Mouse (Mus musculus): ENCODE data around the gene Ankib1.
"Not testable (repeated sequence)": the region's sequence is repeated elsewhere in the genome, so short reads cannot be mapped to it uniquely, and the experiment has no call there.

Ankib1 gene

DNA sequence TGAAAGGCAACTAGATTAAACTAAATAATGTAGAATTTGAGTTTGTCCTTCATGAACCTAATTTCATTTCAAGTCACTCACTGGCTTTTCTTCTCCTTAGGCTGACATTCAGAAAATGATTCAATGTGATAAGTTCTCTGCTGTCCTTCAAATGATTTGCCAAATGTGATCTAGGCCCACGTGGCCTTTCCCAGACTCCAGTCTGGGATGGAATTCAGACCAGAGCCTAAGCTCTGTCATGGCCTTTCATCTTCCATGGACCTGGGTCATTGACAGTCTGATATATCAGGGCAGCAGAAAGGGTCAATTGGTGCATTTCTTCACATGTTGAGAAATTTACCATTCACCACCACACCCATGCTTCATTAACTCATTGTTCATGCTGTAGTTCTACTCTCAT is 77.2 kb downstream of the Ankib1 start:
- DNase-seq (ENCODE audit: low spot score in 2 of 2): no peak

GRCm38 (mm10) chr5:3723415-3723814 is 79.3 kb downstream of the Ankib1 start:
- DNase-seq (ENCODE audit: low spot score in 2 of 2): no peak

GRCm38 (mm10) chr5:3722873-3723272 is 79.9 kb downstream of the Ankib1 start:
- no peak for DNase-seq (ENCODE audit: low spot score in 2 of 2)

DNA sequence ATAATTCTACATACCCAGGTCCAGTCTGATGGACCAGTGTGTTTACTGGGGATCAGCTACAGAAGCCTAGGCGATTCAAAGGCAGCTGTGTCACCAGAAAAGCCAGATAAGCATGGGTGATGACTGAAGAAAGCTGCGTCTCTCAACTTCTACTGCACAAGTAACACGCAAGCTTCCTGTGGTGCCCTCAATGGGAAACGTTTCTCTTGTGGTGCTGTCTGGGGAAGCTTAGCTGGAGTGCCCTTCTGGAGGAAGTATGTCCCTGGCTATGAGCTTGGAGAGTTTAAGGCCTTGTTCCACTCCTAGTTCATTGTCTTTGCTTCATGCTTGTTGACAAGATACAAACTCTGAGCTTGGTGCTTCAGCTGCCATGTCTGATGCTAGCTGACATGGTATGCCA is 83.4 kb downstream of the Ankib1 start:
- no peak for DNase-seq (ENCODE audit: low spot score in 2 of 2)

- no peak for DNase-seq (ENCODE audit: low spot score in 2 of 2)
Observed at GRCm38 (mm10) chr5:3715800-3716199, 86.9 kb downstream of the Ankib1 start.

DNA sequence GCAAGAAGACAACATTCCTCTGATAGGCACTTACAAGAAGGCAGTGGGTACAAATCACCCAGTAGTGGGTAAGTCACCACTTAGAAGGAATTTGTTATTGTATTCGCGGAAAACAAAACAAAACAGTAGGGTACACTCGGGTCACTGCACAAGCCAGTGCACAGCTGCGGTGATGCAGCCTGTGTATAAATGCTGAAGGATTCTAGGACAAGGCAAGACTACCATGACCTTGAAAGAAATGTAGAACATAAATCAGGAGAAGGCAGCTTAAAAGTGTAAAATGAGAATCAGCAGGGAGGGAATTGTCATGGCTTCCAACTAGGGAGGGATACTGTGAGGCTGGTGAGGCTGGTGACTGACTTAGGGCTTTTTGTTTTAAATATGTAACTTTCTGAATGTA is 100.5 kb downstream of the Ankib1 start:
- no peak for DNase-seq (ENCODE audit: low spot score in 2 of 2)

DNA sequence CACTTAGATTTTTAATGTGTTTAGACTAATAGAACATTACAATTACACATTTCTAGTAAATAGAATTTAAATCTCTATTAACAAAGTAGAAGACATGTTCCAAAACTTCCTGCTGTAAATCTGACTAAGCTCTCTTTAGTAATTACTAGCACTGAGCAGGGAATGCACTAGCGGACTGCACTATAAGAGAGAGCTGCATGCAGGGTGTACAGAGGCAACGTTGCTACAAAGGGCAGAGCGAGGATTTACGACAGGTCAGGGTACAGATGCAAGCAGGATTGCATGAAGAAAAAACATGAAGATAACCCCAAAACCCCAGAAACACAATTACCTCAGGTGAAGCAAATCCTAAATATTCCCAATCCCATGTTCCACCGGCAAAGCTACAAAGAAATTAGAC is 102.7 kb downstream of the Ankib1 start:
- no peak for DNase-seq (ENCODE audit: low spot score in 2 of 2)

DNA sequence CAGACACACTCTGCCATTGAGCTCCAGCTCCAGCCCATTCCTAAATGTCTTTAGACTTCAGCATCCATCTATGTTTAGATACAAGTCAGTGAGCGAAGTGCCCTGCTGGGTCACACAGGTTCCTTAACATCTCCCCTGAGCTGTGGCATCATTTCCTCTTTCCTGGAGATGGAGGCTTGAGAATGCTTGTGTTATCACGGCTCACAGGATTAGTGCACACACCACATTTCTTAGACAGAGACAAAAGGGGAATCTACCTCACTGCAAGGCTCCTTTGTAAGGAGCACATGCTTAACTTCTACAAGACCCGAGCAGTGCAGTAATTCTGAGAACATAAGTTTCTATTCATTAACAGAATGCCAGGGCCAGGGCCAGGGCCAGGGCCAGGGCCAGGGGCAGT is 106.7 kb downstream of the Ankib1 start:
- DNase-seq (ENCODE audit: low spot score in 2 of 2): no peak

DNA sequence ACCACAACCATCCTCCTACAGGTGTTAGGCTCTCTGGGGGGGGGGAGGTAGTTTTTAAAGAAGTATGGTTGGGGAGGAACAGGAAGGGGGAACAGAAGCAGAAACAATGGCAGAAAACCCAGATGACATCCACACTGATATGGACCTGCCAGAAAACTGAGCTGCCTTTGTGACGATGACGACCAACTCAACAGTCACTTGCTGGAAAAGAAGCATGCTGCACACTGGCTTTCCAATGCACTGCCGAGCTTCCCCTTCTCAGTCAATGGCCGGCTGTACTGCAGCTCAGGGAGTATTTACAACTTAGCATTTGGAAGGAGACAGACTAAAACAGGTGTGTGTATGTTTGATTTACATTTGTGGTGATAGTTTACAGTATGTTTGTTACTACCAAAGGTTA is 107.5 kb downstream of the Ankib1 start:
- no peak for DNase-seq (ENCODE audit: low spot score in 2 of 2)

- no peak for DNase-seq (ENCODE audit: low spot score in 2 of 2)
Observed at GRCm38 (mm10) chr5:3692956-3693355, 109.8 kb downstream of the Ankib1 start.

GRCm38 (mm10) chr5:3691283-3691682 is 111.4 kb downstream of the Ankib1 start:
- no peak for DNase-seq (ENCODE audit: low spot score in 2 of 2)

DNA sequence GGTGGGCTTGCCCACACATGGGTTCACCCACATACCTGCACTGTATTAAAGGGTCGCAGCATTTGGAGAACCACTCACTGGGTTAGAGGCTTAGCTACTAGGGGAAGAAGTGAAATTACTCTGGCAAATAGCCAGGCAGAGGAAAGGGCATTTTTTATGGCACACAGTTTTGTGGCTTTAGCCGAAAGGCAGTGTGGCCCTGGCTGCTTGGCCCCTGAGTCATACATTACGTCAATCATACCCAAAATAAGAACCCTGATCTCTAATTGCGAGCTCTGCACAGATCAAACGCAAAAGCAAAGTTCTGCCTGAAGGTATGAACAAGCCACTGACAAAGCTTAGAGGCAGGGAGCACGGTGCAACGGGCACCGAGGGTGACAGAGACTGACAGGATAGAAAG is 114.4 kb downstream of the Ankib1 start:
- no peak for DNase-seq (ENCODE audit: low spot score in 2 of 2)

DNA sequence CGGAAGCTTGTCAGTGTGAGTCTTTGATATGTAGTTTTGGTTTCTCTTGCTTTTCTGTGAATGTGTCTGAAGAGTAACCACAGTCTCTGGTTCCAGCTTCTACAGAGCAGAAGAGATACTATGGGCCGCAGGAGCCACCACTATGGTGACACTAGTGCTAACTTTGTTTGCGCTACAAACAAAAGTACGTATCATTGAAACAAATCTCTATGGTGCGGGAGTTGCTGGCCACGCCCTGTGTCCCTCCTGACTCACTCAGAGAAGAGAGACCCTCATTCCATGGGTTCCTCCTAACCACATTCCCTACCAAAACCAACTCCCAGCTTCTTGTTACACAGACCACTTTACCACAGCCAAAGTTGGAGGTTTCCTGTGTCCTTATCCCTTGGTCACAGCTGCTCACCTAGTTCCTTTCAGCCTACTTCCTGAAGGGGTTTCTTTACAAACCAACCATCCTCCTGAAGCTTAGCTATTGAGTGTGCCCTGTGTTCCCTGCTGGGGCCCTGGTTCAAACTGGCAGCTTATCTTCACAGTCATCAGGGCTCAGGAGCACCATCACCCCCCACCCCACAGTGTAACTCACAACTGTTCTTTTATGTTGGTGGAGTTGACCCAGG is 132.7 kb downstream of the Ankib1 start:
- no peak for DNase-seq (ENCODE audit: low spot score in 2 of 2)

GRCm38 (mm10) chr5:3666585-3666984 is 136.1 kb downstream of the Ankib1 start:
- no peak for DNase-seq (ENCODE audit: low spot score in 2 of 2)

- DNase-seq (ENCODE audit: low spot score in 2 of 2): no peak
Observed at GRCm38 (mm10) chr5:3665225-3665624, 137.5 kb downstream of the Ankib1 start.

DNA sequence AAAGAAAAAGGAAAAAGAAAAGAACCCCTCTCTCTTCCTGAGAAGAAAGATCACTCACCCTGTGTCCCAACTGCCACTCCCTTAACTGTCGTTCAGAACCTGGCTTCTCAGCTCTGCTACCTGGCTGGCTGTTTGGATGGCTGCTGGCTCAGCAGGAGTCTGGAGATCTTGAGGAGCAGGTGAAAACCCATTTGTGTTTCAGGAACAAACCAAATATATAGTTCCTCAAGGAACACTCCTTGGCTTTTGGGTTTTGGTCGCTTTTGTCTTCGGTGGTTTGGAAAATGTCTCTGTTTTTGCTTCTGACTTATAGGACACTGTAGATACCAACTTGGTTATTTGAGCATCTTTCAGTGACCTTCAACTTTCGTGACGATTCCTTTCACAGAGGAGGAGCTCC is 145.6 kb downstream of the Ankib1 start, which contains the start of gene Gatad1:
Gene Gatad1, minus strand, starts transcription at position 101 of the 400 bp plus-strand sequence.
- DNase-seq (ENCODE audit: low spot score in 2 of 2): no peak

DNA sequence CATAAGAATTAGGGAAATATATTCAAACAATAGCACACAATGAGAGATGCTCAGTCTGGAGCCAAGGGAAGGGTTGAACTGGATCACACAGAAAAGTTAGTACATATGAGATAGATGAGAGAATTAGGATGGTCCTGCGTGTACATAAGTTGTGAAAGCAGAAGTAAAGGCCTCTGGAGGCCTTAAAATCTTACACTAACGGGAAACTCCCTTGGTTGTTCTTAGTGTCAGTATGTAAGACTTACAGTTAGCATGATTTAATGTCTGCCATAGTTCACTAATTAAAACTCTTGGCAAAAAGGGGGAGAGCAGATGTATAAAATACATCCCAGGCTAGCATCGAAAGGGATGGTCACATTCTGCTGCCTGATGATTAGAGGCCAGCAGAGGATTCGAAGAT is 148.9 kb downstream of the Ankib1 start:
- no peak for DNase-seq (ENCODE audit: low spot score in 2 of 2)

- not testable (repeated sequence) for DNase-seq (ENCODE audit: low spot score in 2 of 2)
Observed at GRCm38 (mm10) chr5:3652903-3653575, 149.7 kb downstream of the Ankib1 start.

GRCm38 (mm10) chr5:3651621-3652020 is 151.1 kb downstream of the Ankib1 start:
- no peak for DNase-seq (ENCODE audit: low spot score in 2 of 2)

DNA sequence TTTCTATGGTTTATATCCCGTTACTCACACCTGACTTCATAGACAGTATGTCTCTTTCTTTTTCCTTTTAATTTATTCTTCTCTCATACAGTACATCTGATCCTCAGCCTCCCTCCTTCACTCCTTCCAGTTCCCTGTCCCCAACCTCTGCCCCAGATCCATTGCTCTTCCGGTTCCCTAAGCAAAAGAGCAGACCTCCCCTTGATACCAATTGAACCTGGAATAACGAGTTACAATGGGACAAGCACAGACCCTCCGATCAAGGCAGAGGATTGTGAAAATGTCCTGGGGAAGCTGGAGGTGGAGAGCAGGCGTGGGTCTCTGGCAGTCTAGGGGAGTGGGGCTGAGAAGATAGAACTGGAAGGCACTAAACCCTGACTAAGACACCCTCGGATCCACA is 151.8 kb downstream of the Ankib1 start, which contains the start of gene Tmbim7:
Gene Tmbim7, plus strand, starts transcription at position 301 of the 400 bp plus-strand sequence.
- no peak for DNase-seq (ENCODE audit: low spot score in 2 of 2)

DNA sequence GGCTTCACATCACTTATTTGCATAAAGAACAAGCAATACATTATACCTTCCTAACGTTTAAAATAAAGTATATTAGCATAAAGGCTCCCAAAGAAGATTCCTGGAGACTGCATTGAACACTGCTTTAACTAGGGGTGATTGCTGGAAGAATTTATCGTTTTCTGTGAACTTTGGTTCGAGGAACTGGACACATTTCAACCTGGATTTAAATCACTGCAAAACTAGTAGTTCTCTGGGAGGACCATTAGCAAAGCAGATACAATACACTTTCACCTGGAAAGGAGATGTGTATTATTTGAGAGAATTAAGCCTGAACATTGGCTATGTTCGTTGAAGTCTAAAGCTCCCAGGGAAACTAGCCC is 153.9 kb downstream of the Ankib1 start:
- no peak for DNase-seq (ENCODE audit: low spot score in 2 of 2)

GRCm38 (mm10) chr5:3648206-3648848 is 154.4 kb downstream of the Ankib1 start:
- no peak for DNase-seq (ENCODE audit: low spot score in 2 of 2)

DNA sequence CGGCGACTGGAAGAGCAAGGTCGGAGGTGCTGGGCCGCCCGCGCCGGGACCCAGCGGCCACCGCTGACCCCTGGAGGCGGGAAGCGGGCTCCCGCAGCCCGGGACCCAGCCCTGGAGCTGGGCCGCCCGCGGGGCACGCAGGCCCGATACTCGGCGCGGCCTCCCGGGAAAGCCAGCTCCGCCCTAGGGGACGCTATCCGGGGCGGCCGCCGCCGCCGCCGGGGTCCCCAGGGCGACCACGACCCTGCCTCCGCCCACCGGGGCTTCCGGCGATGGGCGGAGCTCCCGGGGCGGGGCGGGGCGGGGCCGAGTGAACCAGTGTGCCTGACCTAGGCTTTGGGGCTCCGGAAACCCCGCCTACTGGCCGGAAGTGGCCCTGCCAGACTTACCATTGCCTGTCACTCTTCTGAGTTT is 155.0 kb downstream of the Ankib1 start:
- peak in 1 of 2 experiments; percentile 93 for DNase-seq (ENCODE audit: low spot score in 2 of 2)

Data from spleen, postnatal 10 days (tissue).